Mouse (Mus musculus) MEL (cell line): ENCODE data around the gene Dgcr8.

Experiments used
- CHD1 ChIP-seq: IDR thresholded peaks from 2 replicates; pipeline ENCODE4 v1.6.1; 2012; ENCODE audit warnings: low read depth, mild to moderate bottlenecking, inconsistent platforms, low read length, improper control_type of control experiment
- CTCF ChIP-seq, 3 experiments: IDR thresholded peaks in 2 of 3; conservative IDR thresholded peaks in 1 of 3; 2 replicates each; pipeline ENCODE4 v1.5.1; 2011 to 2012; ENCODE audit warnings: low read length in 3 of 3, low read depth in 2 of 3, mild to moderate bottlenecking in 2 of 3, improper control_type of control experiment in 1 of 3, inconsistent platforms in 1 of 3, mixed read lengths in 1 of 3, moderate library complexity in 1 of 3; ENCODE audit not compliant: control insufficient read depth in 1 of 3, insufficient read depth in 1 of 3, poor library complexity in 1 of 3, severe bottlenecking in 1 of 3
- EP300 ChIP-seq, 2 experiments: IDR thresholded peaks; 2 replicates each; pipeline ENCODE4 v1.6.1; 2011; ENCODE audit warnings: improper control_type of control experiment in 2 of 2, low read length in 2 of 2, low read depth in 1 of 2, mild to moderate bottlenecking in 1 of 2
- ETS1 ChIP-seq: IDR thresholded peaks from 2 replicates; pipeline ENCODE4 v1.6.1; 2012; ENCODE audit warnings: low read depth, mild to moderate bottlenecking, inconsistent platforms, low read length, improper control_type of control experiment, moderate library complexity
- GATA1 ChIP-seq: IDR thresholded peaks from 2 replicates; pipeline ENCODE4 v1.6.1; 2011; ENCODE audit warnings: low read depth, low read length, improper control_type of control experiment
- POLR2A ChIP-seq, 2 experiments: IDR thresholded peaks; 2 replicates each; pipeline ENCODE4 v1.6.1; 2011 to 2012; ENCODE audit warnings: low read length in 2 of 2, mild to moderate bottlenecking in 2 of 2, control low read depth in 1 of 2, improper control_type of control experiment in 1 of 2, low read depth in 1 of 2, moderate library complexity in 1 of 2; ENCODE audit not compliant: control insufficient read depth in 1 of 2, insufficient read depth in 1 of 2, poor library complexity in 1 of 2
- SMC3 ChIP-seq: IDR thresholded peaks from 2 replicates; pipeline ENCODE4 v1.6.1; 2011; ENCODE audit warnings: low read depth, low read length, improper control_type of control experiment
- TBP ChIP-seq: IDR thresholded peaks from 2 replicates; pipeline ENCODE4 v1.8.0; 2011; ENCODE audit warnings: low read depth, low read length, improper control_type of control experiment
- TCF12 ChIP-seq: IDR thresholded peaks from 2 replicates; pipeline ENCODE4 v1.6.1; 2014; ENCODE audit warnings: low read depth, mild to moderate bottlenecking, inconsistent platforms, low read length, improper control_type of control experiment, moderate library complexity
- USF1 ChIP-seq: IDR thresholded peaks from 2 replicates; pipeline ENCODE4 v1.6.1; 2014; ENCODE audit warnings: low read depth, mild to moderate bottlenecking, inconsistent platforms, low read length, improper control_type of control experiment, moderate library complexity
- ZMIZ1 ChIP-seq: IDR thresholded peaks from 2 replicates; pipeline ENCODE4 v1.6.1; 2012; ENCODE audit warnings: low read depth, mild to moderate bottlenecking, inconsistent platforms, low read length, improper control_type of control experiment, moderate library complexity

DNA sequence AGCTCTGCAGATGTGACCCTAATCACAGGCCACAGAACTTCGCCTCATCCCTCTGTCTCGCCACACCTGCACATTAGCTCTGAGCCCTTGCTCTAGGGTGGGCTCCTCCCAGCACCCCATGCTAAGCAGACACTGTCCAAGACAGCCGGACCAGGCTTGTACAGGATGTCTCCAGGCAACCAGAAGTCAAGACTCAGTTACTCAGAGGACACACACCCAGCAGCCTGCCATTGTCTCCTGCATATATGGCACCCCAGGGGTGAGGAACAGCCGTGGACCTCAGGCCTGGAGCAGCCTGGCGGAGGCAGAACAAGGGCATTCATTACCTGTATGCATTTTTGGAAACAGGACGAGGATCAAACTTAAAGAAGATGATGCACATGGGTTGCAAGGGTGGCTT lies 35.0 kb upstream of the Dgcr8 start:
- TF ChIP-seq POLR2A (IDR thresholded peaks at IDR 0.05; ENCODE audit: control insufficient read depth in 1 of 2, insufficient read depth in 1 of 2, low read depth in 1 of 2, low read length in 2 of 2, poor library complexity in 1 of 2): no peak
- no peak for TF ChIP-seq EP300 (IDR thresholded peaks at IDR 0.05; ENCODE audit: low read depth in 1 of 2, low read length in 2 of 2)
- no peak for TF ChIP-seq CTCF (IDR thresholded peaks at IDR 0.05 in 2 of 3, conservative IDR thresholded peaks at IDR 0.05 in 1 of 3; ENCODE audit: control insufficient read depth in 1 of 3, insufficient read depth in 1 of 3, low read depth in 2 of 3, low read length in 3 of 3, poor library complexity in 1 of 3, severe bottlenecking in 1 of 3)
- TF ChIP-seq TCF12: no peak
- no peak for TF ChIP-seq CHD1
- TF ChIP-seq ETS1: no peak
- TF ChIP-seq ZMIZ1: no peak
- TF ChIP-seq GATA1: no peak
- no peak for TF ChIP-seq TBP
- TF ChIP-seq SMC3: no peak
- no peak for TF ChIP-seq USF1
